Mouse (Mus musculus) spleen, postnatal 36 days (tissue): ENCODE measurements around the gene Myh6.
"Not testable (repeated sequence)": the region's sequence is repeated elsewhere in the genome, so short reads cannot be mapped to it uniquely, and the experiment has no call there.

ENCODE experiments used
- DNase-seq, 2 experiments: peaks; one replicate each; pipeline ENCODE4 v3.0.0; 2022; ENCODE audit warnings: low spot score in 2 of 2, mixed read lengths in 1 of 2

Gene Myh6

GRCm38 (mm10) chr14:54966320-54966977 lies at the start of gene Myh6:
Gene Myh6, minus strand, starts transcription at chr14:54966927.
- no peak for DNase-seq

DNA sequence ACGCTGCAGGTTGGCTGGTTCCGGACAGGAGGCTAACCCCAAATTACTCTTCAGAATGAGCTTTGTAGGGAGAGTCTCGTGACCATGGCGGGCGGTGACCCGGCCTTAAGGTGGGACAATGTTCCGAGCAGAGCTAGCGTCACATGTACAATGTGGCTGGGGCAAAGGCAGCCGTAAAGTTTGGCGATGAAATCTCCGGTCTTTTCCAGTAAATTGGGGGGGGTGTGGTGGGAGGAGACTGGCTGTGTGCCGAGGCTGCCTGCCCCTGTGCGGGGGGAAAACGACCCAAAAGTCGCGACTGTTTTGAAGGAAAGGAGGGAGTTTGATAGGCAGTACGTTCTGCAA lies 49.0 kb upstream of the Myh6 start:
- no peak for DNase-seq

GRCm38 (mm10) chr14:55014991-55015766 lies 48.5 kb upstream of the Myh6 start, which contains the start of gene Ngdn:
Gene Ngdn, plus strand, starts transcription at chr14:55015454.
- peak; percentile 95 to 98 for DNase-seq

DNA sequence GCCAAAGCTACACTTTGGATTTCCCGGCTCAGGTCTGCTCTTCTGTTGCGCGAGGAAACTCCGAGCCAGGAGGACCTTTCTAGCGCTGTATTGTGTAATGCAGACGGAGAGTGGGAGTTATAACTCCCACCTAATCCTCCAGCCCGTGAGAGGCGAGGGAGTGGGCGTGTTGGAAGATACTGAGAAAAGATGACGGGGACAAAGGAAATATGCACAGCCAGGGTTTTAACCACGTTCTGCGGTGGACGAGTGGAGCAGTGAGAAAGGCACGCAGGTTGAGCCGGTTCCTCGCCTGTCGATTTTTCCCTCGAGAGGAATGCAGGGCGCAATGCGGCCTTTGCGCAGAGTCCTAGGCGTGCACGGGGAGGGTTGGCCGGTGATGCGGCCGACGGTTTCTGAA lies 47.9 kb upstream of the Myh6 start:
- no peak for DNase-seq

- DNase-seq, result no peak
Measured at GRCm38 (mm10) chr14:55011116-55011515, 44.4 kb upstream of the Myh6 start.

DNA sequence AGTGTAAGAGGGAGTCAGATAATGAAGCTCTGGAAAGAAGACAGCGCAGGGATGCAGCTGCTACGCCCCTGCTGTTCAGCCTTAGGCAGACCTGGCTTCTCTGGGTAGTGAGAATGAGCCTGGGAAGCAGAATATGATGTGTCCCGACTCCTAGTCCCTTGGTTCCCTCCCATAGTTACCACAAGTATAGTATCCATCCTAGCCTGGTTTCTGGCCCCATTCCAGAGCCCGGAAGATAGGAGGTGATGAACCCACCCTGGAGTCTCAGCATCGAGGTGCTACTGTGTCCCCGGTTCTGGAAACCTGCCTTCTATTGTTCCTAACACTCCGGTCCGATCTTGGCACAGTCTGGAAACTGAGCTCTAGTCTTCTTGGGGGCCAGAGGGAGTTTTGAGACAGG lies 41.7 kb upstream of the Myh6 start:
- no peak for DNase-seq

DNA sequence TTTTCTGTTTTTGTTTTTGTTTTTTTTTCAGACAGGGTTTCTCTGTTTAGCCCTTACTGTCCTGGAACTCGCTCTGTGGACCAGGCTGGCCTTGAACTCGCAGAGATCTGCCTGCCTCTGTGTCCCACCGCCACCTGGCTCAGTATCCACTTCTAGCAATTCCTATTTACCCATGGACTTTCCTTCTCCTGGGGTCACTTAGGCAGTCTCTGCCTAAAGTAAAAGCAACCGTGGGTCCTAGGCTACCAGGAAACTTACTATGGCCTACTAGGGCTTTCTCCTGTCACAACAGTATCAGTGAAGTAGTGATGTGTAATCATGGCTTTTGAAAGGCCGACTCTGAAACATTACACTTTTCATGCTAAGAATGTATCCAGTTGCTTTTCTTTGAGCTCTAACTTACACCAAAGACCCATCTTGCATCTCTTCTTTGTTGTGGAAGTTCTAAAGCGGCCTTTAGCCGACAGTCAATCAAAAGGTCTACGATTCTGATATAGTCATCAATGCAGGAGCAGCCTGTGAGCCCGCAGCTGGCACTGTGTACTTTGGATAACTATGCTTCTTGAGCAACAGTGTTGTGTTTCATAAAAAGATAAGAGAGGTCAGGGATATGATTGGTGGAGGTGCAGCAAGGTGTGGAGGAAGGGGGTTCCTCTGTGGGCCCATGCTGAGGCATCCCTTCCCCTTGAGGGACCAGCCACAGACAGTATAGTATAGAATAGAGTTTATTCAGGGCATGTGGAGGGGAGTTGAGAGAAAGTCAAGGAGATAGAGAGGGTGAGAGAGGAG lies 40.6 kb upstream of the Myh6 start:
- DNase-seq, result no peak

DNA sequence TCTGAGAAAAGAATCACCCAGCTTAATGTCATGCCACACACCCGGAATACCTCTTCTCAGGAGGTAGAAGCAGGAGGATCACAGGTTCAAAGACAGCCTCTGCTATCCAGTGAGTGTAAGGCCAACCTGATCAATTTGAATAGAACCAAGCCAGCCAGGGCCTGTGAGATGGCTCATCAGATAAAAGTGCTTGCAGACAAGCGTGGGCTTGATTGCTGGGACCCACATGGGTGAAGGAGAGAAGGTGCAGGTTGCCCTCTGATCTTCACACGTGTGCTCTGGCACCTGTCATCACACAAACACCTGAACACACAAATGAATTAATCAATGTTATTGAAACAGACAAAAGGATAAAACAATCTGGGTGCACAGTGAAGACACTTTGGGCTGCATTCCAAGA lies 39.8 kb upstream of the Myh6 start:
- DNase-seq, result no peak

DNA sequence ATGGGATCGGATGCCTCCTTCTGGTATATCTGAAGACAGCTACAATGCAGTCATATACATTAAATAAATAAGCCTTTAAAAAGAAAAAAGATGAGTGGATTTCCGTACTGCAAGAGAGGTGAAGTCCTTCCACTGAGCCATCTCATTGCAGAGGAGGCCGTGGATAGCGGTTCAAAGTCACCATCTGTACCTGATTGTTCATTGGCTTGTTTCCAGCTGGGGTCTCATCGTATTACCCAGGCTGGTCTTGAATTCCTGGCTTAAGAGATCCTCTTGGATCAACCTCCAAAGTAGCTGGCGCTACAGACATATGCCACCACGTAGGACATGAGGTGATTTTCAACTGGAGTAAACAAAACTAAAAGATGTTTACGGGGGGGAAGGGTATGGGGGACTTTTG lies 39.2 kb upstream of the Myh6 start:
- DNase-seq, result no peak

GRCm38 (mm10) chr14:55005506-55005905 lies 38.8 kb upstream of the Myh6 start:
- DNase-seq, result no peak

- DNase-seq, result no peak
Measured at GRCm38 (mm10) chr14:55003878-55004855, 37.4 kb upstream of the Myh6 start.

DNA sequence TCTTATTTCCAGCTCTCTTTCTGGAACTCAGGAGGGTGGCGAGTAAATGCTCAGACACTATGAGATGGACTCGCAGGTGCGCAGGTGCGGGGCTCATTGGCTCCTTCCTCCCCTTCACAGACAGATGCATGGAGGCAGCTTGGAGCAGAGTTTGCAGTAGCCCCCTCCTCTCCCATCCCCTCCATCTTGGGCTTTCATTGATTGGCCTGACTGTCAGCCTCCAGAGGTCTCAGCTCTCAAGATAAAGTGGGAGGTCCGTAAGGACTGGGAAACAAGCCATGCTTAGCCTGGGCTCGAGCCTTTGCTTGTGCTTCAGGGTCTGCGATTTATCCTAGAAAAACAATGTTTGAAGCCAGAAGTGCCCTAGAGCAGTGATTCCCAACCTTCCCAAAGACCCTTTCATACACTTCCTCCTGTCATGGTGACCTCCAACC lies 36.0 kb upstream of the Myh6 start:
- DNase-seq, result no peak

DNA sequence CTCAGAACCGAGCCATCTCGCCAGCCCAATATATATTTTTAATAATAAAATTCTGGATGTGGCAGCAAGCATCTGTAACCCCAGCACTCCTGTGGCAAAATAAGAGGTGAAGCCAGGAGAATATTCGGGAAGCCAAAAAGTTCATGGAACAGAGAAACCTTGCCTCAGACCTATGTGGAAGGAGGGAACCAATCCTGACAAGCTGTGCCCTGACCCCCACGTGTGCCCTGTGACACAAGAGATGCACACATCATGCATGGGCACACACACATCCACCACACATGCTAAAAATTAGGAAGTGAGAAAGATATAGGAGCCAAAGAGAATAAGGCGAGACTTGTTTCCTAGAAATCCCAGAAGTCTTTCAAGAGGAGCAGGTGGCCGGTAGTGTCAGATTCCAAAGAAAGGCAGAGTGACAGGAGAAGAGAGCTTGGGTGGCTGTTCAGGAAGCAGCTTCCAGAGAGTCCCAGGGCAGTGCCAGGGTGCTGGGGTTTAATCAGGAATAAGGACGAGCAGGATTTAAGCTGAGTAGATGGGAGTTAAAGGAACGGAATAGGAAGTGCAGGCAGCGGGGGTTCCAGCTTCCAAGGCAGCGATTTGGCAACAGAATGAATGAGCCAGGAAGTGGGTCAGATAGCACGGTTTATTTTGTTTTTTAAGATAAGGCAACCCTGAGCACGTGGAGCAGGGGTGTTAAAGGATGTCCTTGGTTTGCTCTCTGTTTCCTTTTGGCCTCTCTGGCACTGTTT lies 35.4 kb upstream of the Myh6 start:
- DNase-seq, result no peak

DNA sequence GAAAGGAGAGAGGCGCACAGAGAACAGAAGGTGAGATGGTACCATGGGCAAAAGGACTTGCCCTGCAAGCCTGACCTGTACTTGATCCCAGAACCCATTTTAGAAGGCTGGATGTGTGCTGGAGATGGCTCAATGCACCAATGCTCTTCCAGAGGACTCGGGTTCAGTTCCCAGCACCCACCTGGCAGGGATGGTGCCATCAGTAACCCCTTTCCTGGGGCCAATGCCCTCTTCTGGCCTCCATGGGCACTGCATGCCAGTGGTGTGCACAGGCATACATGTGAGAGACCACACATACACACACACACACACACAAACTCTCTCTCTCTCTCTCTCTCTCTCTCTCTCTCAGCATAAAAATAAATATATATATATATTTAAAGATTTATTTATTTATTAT lies 34.7 kb upstream of the Myh6 start:
- no peak for DNase-seq

DNA sequence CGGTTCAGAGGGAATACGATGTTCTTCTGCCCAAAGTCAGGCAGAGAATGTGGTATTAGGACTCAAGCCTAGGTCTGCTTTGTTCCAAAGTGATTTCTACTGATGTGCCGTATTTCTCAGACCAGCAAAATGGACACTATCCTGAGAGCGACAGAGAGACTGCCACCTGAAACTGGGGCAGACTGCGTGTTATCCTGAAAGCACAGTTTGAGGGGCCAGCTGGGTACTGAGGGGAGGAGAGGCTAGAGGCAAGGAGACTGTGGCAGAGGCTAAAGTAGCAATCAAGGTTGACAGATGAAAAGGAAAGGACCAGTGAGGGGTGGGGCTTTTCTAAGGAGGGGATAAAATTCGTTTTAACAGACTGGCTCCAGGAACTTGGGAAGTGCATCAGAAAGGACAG lies 34.1 kb upstream of the Myh6 start:
- DNase-seq, result no peak

GRCm38 (mm10) chr14:54999868-55000267 lies 33.1 kb upstream of the Myh6 start:
- DNase-seq, result not testable (repeated sequence)

- DNase-seq, result no peak
Measured at GRCm38 (mm10) chr14:54998680-54999079, 32.0 kb upstream of the Myh6 start.

DNA sequence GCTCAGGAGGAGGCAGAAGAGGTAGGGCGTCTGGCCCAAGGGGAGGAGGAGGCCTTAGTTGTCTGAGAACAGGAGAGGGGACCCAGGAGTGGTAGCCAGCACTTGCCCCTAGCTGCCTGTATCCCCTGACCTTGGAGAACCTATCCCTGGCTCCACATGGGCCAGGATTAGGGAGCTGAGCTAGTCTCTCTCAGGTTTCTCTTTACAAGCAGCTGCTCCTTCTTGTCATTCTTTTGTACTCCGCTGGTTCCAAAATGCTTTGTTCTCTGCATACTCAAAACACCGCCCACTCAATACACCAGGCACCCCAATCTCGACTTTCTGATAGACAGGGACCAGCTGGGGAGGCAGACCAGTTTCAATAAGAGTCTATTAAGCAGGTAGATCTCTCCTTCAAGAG lies 30.6 kb upstream of the Myh6 start:
- DNase-seq, result no peak

- no peak for DNase-seq
Measured at GRCm38 (mm10) chr14:54996793-54997192, 30.1 kb upstream of the Myh6 start.

- no peak for DNase-seq
Measured at GRCm38 (mm10) chr14:54995457-54996138, 28.9 kb upstream of the Myh6 start.
